Mouse (Mus musculus) kidney, adult 18-20 months (tissue): Measurements from ENCODE around the gene Iqcf6.
"Not testable (repeated sequence)": the region's sequence is repeated elsewhere in the genome, so short reads cannot be mapped to it uniquely, and the experiment has no call there.

Experiments
- DNase-seq: peaks from one replicate; pipeline ENCODE4 v3.0.0; 2021

Iqcf6 gene

GRCm38 (mm10) chr9:106626282-106626681 lies at the start of gene Iqcf6:
Gene Iqcf6, plus strand, starts transcription at chr9:106626582.
- no peak for DNase-seq

- DNase-seq: no peak
These were observed 46.4 kb upstream of the Iqcf6 start for GRCm38 (mm10) chr9:106580016-106580415.

- DNase-seq: no peak
These were observed 43.8 kb upstream of the Iqcf6 start for GRCm38 (mm10) chr9:106582552-106582951.

- DNase-seq: no peak
These were observed 34.2 kb upstream of the Iqcf6 start for GRCm38 (mm10) chr9:106592158-106592557.

GRCm38 (mm10) chr9:106595402-106595801 lies 31.0 kb upstream of the Iqcf6 start:
- DNase-seq: not testable (repeated sequence)

GRCm38 (mm10) chr9:106595836-106596235 lies 30.5 kb upstream of the Iqcf6 start:
- DNase-seq: no peak

GRCm38 (mm10) chr9:106598466-106598865 lies 27.9 kb upstream of the Iqcf6 start:
- DNase-seq: no peak

GRCm38 (mm10) chr9:106600546-106600945 lies 25.8 kb upstream of the Iqcf6 start:
- DNase-seq: peak; percentile 31

- DNase-seq: no peak
These were observed 15.7 kb upstream of the Iqcf6 start for GRCm38 (mm10) chr9:106610727-106611126.

GRCm38 (mm10) chr9:106613951-106614350 lies 12.4 kb upstream of the Iqcf6 start:
- no peak for DNase-seq

- DNase-seq: no peak
These were observed 11.8 kb upstream of the Iqcf6 start for GRCm38 (mm10) chr9:106614616-106615015.

GRCm38 (mm10) chr9:106616306-106616705 lies 10.1 kb upstream of the Iqcf6 start:
- no peak for DNase-seq

- no peak for DNase-seq
These were observed 8.9 kb upstream of the Iqcf6 start for GRCm38 (mm10) chr9:106617496-106617895.

GRCm38 (mm10) chr9:106627796-106628195 lies 1.4 kb downstream of the Iqcf6 start:
- DNase-seq: not testable (repeated sequence)

- DNase-seq: no peak
These were observed 5.8 kb downstream of the Iqcf6 start for GRCm38 (mm10) chr9:106632185-106632584.

- no peak for DNase-seq
These were observed 11.8 kb downstream of the Iqcf6 start for GRCm38 (mm10) chr9:106638154-106638553.

- no peak for DNase-seq
These were observed 15.0 kb downstream of the Iqcf6 start for GRCm38 (mm10) chr9:106641346-106641745.

GRCm38 (mm10) chr9:106643128-106643527 lies 16.7 kb downstream of the Iqcf6 start:
- peak; percentile 73 for DNase-seq

GRCm38 (mm10) chr9:106643787-106644186 lies 17.4 kb downstream of the Iqcf6 start:
- DNase-seq: no peak

GRCm38 (mm10) chr9:106645684-106646271 lies 19.4 kb downstream of the Iqcf6 start:
- no peak for DNase-seq

- no peak for DNase-seq
These were observed 20.8 kb downstream of the Iqcf6 start for GRCm38 (mm10) chr9:106647226-106647625.

GRCm38 (mm10) chr9:106652720-106653119 lies 26.3 kb downstream of the Iqcf6 start:
- DNase-seq: no peak

GRCm38 (mm10) chr9:106655884-106656720 lies 29.7 kb downstream of the Iqcf6 start, which contains the start of gene Grm2:
Gene Grm2, minus strand, starts transcription at chr9:106656082.
- peak; percentile 62 for DNase-seq

GRCm38 (mm10) chr9:106656820-106657219 lies 30.4 kb downstream of the Iqcf6 start:
- DNase-seq: no peak
